Mouse (Mus musculus): ENCODE data around the gene Tfdp2. TPM values are rescaled to one million over a fixed set of nuclear protein-coding genes. Genes with fewer than 3 reads are reported as not detected.

Tfdp2 gene
- 10 to 100 TPM; 26.0 to 28.3 TPM for polyA plus RNA-seq (2017; shearing (Covaris generic))

DNA sequence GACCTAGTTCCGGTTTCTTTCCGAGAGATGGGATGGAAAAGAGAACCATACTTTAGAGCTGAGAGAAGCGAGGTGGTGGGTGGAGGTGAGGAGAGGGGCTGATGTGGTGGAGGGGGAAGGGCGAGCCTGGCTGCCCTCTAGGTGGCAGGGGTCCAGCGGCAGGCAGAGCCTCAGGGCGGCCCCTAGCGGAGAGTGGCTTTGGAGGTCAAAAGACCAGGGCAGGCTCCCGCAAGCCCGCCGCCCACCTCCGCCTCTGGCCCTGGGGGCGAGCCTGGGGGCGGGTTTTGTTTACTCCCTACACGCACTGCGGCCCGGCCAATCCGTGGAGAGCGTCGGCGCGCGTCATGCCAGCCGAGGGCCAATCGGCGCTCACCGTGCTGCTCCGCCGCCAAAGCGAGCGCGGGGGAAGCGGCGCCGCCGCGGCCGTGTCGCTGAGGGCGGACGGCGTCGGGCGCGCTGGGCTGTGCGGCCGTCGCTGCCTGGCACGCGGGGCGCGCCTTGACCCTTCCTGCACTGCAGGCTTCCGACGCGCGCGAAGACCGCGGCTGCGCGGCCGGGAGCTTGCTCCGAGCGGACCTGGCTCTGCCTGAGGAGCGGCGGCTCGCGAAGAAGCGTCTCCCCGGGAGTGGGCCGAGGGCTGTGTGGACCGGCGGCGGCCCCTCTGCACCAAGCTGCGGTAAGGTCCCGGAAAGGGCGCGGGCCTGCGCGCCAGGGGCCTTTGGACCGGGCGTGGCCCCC, at the start of gene Tfdp2:
TSS of gene Tfdp2 (plus strand) at position 391 of the 738 bp plus-strand sequence.

DNA sequence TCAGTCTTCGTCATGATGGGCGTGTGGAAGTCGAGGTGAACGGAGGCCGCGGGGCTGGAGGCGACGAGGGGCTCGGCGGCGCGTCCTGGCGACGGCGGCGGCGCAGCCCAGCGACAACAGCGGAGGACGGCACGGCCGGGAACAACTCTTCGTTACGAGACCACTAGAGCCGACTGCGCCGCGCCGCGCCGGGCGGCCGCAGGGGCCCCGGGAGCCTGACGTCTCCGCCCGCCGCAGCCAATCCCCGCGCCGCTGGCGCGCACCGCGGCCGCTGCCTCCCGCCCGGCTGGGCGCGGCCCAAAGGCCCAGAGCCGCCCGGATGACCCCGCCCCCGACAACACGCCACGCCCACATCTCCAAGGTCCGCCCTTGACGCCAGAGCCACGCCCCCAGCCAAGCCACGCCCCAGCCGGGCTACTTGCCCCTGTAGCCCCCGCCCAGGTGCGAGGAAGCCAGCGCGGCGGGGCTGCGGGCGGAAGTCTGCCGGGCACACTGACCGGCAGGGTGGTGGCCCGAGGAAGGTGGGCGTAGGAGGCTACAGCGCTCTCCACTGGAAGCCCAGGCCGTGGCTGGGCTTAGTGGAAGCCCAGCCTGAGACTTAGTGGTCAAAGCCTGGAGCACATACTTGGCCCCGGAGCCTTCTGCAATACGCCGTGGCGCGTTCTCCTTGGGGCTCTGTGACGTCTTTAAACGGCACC, 168.2 kb downstream of the Tfdp2 start, which contains the start of gene Atp1b3:
TSS of gene Atp1b3 (minus strand) at position 302 of the 698 bp plus-strand sequence.

Other genes with a start within 250 kb of the Tfdp2 start
- gene Xrn1, start 241.5 kb upstream of the Tfdp2 start, polyA plus RNA-seq (2017; shearing (Covaris generic)) = 10 to 100 TPM; 36.6 to 43.3 TPM
- gene Gk5, start 76.9 kb upstream of the Tfdp2 start, polyA plus RNA-seq (2017; shearing (Covaris generic)) = 1 to 10 TPM; 1.4 to 2.4 TPM
- 1,000 to 10,000 TPM in 1 of 2 experiments, 100 to 1,000 TPM in 1; 687 to 1,037 TPM for gene Atp1b3, start 168.2 kb downstream of the Tfdp2 start, polyA plus RNA-seq (2017; shearing (Covaris generic))

Measured in inflammation-experienced regulatory T-cells (primary cell).